Mouse (Mus musculus) stomach, postnatal 0 days (tissue): ENCODE results near the gene Pramel5. TPM values are rescaled to one million over a fixed set of nuclear protein-coding genes. Genes with fewer than 3 reads are reported as not detected.
A peak's percentile ranks its signal among the peaks of the same experiment; 100 is the strongest.
"Not testable (repeated sequence)": the region's sequence is repeated elsewhere in the genome, so short reads cannot be mapped to it uniquely, and the experiment has no call there.

Experiments
- ATAC-seq: fragments of 200-750 bp; cut with Nextera tagmentation; 2 replicates; pipeline ENCODE4 v1.8.0; 2017; ENCODE audit not compliant: low FRiP score, low TSS enrichment
- DNase-seq: peaks from one replicate; pipeline ENCODE4 v3.0.0-alpha.2; 2016; ENCODE audit warnings: low spot score
- H3K27ac ChIP-seq: fragments of 300-500 bp; sonication (generic); replicated peaks from 2 replicates; pipeline ENCODE4 v1.5.1; 2014; ENCODE audit warnings: mild to moderate bottlenecking, control low read depth
- H3K27me3 ChIP-seq: fragments of 300-500 bp; sonication (generic); 2 replicates; pipeline ENCODE4 v1.6.1; 2014; ENCODE audit warnings: low read length; ENCODE audit not compliant: control insufficient read depth, insufficient read depth
- H3K36me3 ChIP-seq: fragments of 300-500 bp; sonication (generic); 2 replicates; pipeline ENCODE4 v1.6.1; 2014; ENCODE audit warnings: low read length, mixed read lengths; ENCODE audit not compliant: control insufficient read depth, insufficient read depth
- H3K4me1 ChIP-seq: fragments of 300-500 bp; sonication (generic); replicated peaks from 2 replicates; pipeline ENCODE4 v1.6.1; 2014; ENCODE audit warnings: antibody characterized with exemption; ENCODE audit not compliant: control insufficient read depth, insufficient read depth
- H3K4me2 ChIP-seq: fragments of 300-500 bp; sonication (generic); replicated peaks from 2 replicates; pipeline ENCODE4 v1.6.1; 2014; ENCODE audit warnings: low read depth, mild to moderate bottlenecking, control low read depth, moderate library complexity
- H3K4me3 ChIP-seq: fragments of 300-500 bp; sonication (generic); 2 replicates; pipeline ENCODE4 v1.5.1; 2014; ENCODE audit warnings: low read depth, low read length, control low read depth
- H3K9ac ChIP-seq: fragments of 300-500 bp; sonication (generic); 2 replicates; pipeline ENCODE4 v1.6.1; 2014; ENCODE audit warnings: mild to moderate bottlenecking, low read length, control low read depth, mixed read lengths
- H3K9me3 ChIP-seq: fragments of 300-500 bp; sonication (generic); 2 replicates; pipeline ENCODE4 v1.6.1; 2016; ENCODE audit warnings: low read length; ENCODE audit not compliant: control insufficient read depth
- CTCF ChIP-seq: IDR thresholded peaks from 2 replicates; pipeline ENCODE4 v1.5.1; 2016; ENCODE audit warnings: antibody characterized with exemption, low read depth, mild to moderate bottlenecking, moderate library complexity
- WGBS: fragments of 180-500 bp; shearing (Covaris S2); extraction: QIAGEN DNeasy Blood & Tissue Kit; methylation state at CpG from one replicate; pipeline ENCODE4 v1.1.7; 2014; 5-methylcytosine and 5-hydroxymethylcytosine counted together
- polyA plus RNA-seq: library from polyadenylated mRNA; unstranded; fragments of >200 nt; fragmentation: Nextera tagmentation; extraction: Ambion mirVana; gene quantifications from 2 replicates; pipeline ENCODE4 v1.2.1, GENCODE M21; 2015

The Pramel5 gene
- not detected in 2 replicates for polyA plus RNA-seq

GRCm38 (mm10) chr4:144280388-144280787, at the start of gene Pramel5:
TSS of gene Pramel5 (minus strand) at chr4:144280488.
- not testable (repeated sequence) for ATAC-seq, H3K27ac ChIP-seq, H3K9me3 ChIP-seq, DNase-seq, H3K36me3 ChIP-seq, H3K4me3 ChIP-seq, H3K4me1 ChIP-seq, H3K27me3 ChIP-seq, H3K9ac ChIP-seq, H3K4me2 ChIP-seq
- WGBS = 64% methylated on average over 1 of the region's 1 CpGs

- H3K9me3 ChIP-seq, H3K36me3 ChIP-seq, ATAC-seq, H3K27ac ChIP-seq, DNase-seq, H3K4me2 ChIP-seq, H3K9ac ChIP-seq, H3K4me3 ChIP-seq, H3K4me1 ChIP-seq, H3K27me3 ChIP-seq: not testable (repeated sequence)
- 57% methylated on average over 4 of the region's 4 CpGs for WGBS
Measured at GRCm38 (mm10) chr4:144329949-144330348, 49.7 kb upstream of the Pramel5 start, which contains the start of gene Gm13128. TSS of gene Gm13128 (plus strand) at chr4:144330249.

GRCm38 (mm10) chr4:144312666-144313460, 32.6 kb upstream of the Pramel5 start:
- WGBS = 74% methylated on average over 2 of the region's 2 CpGs
- not testable (repeated sequence) for ATAC-seq, H3K9me3 ChIP-seq, H3K9ac ChIP-seq, H3K4me3 ChIP-seq, H3K27me3 ChIP-seq, H3K36me3 ChIP-seq, DNase-seq, H3K4me2 ChIP-seq, H3K4me1 ChIP-seq, H3K27ac ChIP-seq

DNA sequence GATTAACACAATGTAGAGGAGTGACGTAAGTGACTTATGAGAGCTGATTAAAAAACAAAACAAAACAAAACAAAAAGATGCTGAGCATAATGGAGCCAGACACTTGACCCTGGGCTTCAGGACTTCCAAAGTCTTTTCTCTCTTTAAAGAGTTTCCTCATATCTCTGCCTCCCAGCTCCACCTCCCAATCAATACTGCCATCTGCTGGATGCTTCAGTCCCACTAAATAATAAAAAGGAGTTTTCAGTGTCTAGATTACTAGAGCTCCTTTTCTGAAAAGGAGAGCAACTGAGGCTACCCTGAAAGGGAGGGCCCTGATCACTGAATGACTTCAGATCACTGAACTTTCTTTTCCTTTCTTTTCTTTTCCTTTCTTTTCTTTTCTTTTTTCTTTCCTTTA, 19.1 kb upstream of the Pramel5 start:
- H3K27ac ChIP-seq, DNase-seq, ATAC-seq, H3K27me3 ChIP-seq, H3K9me3 ChIP-seq, H3K4me1 ChIP-seq, H3K4me3 ChIP-seq, H3K4me2 ChIP-seq, H3K36me3 ChIP-seq, H3K9ac ChIP-seq: not testable (repeated sequence)
- peak; percentile 25; the same call in 1 of the 2 replicates for TF ChIP-seq CTCF
- 45% methylated on average over 1 of the region's 1 CpGs for WGBS

DNA sequence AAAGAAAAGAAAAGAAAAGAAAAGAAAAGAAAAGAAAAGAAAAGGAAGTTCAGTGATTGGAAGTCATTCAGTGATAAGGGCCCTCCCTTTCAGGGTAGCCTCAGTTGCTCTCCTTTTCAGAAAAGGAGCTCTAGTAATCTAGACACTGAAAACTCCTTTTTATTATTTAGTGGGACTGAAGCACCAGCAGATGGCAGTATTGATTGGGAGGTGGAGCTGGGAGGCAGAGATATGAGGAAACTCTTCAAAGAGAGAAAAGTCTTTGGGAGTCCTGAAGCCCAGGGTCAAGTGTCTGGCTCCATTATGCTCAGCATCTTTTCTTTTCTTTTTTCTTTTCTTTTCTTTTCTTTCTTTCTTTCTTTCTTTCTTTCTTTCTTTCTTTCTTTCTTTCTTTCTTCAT, 25.5 kb downstream of the Pramel5 start:
- ATAC-seq, H3K4me1 ChIP-seq, H3K4me2 ChIP-seq, H3K36me3 ChIP-seq, H3K9me3 ChIP-seq, H3K27ac ChIP-seq, H3K4me3 ChIP-seq, H3K27me3 ChIP-seq, DNase-seq, H3K9ac ChIP-seq: not testable (repeated sequence)
- peak; percentile 37; the same call in 1 of the 2 replicates for TF ChIP-seq CTCF

Other genes with a start within 250 kb of the Pramel5 start
- gene Pramel4, start 221.4 kb downstream of the Pramel5 start, polyA plus RNA-seq = not detected in 2 replicates
- not detected in 2 replicates for gene Gm13102, start 174.0 kb downstream of the Pramel5 start, polyA plus RNA-seq
- gene Oog3, start 117.8 kb downstream of the Pramel5 start, polyA plus RNA-seq = not detected in 2 replicates
- gene Oog2, start 89.8 kb downstream of the Pramel5 start, polyA plus RNA-seq = not detected in 2 replicates
- not detected in 2 replicates for gene C87977, start 67.2 kb downstream of the Pramel5 start, polyA plus RNA-seq
- gene Gm13128, start 49.8 kb upstream of the Pramel5 start, polyA plus RNA-seq = not detected in 2 replicates
- not detected in 2 replicates for gene Gm13119, start 77.5 kb upstream of the Pramel5 start, polyA plus RNA-seq
- gene Pramef20, start 97.4 kb upstream of the Pramel5 start, polyA plus RNA-seq = not detected in 2 replicates
- 0.25 and 0.28 TPM in 2 replicates for gene Pramef12, start 128.0 kb upstream of the Pramel5 start, polyA plus RNA-seq
- not detected in 2 replicates for gene 1700012P22Rik, start 158.3 kb upstream of the Pramel5 start, polyA plus RNA-seq
- not detected in 2 replicates for gene Gm9944, start 172.8 kb upstream of the Pramel5 start, polyA plus RNA-seq
- 0.11 and 0.17 TPM in 2 replicates for gene Aadacl3, start 183.3 kb upstream of the Pramel5 start, polyA plus RNA-seq
- gene 9430007A20Rik, start 239.3 kb upstream of the Pramel5 start, polyA plus RNA-seq = not detected in 2 replicates